Mouse (Mus musculus) neural tube, embryonic 13.5 days (tissue): ENCODE results near the gene Dlg2. TPM values are rescaled to one million over a fixed set of nuclear protein-coding genes. Genes with fewer than 3 reads are reported as not detected.

Experiments
- ATAC-seq: fragments of 200-750 bp; cut with Nextera tagmentation; 2 replicates; pipeline ENCODE4 v1.8.0; 2017; ENCODE audit warnings: low read depth, mild to moderate bottlenecking, moderate TSS enrichment, moderate library complexity
- H3K27ac ChIP-seq: fragments of 300-500 bp; sonication (generic); replicated peaks from 2 replicates; pipeline ENCODE4 v1.5.1; 2015; ENCODE audit warnings: moderate library complexity, mild to moderate bottlenecking, inconsistent platforms
- H3K27me3 ChIP-seq: fragments of 300-500 bp; sonication (generic); 2 replicates; pipeline ENCODE4 v1.6.1; 2015; ENCODE audit warnings: mild to moderate bottlenecking, inconsistent platforms
- H3K36me3 ChIP-seq: fragments of 300-500 bp; sonication (generic); 2 replicates; pipeline ENCODE4 v1.6.1; 2015; ENCODE audit warnings: mild to moderate bottlenecking, inconsistent platforms
- H3K4me1 ChIP-seq: fragments of 300-500 bp; sonication (generic); replicated peaks from 2 replicates; pipeline ENCODE4 v1.6.1; 2015; ENCODE audit warnings: inconsistent platforms
- H3K4me2 ChIP-seq: fragments of 300-500 bp; sonication (generic); 2 replicates; pipeline ENCODE4 v1.6.1; 2015; ENCODE audit warnings: inconsistent platforms, mild to moderate bottlenecking, moderate library complexity
- H3K4me3 ChIP-seq: fragments of 300-500 bp; sonication (generic); 2 replicates; pipeline ENCODE4 v1.5.1; 2015; ENCODE audit warnings: mild to moderate bottlenecking, inconsistent platforms
- H3K9ac ChIP-seq: fragments of 300-500 bp; sonication (generic); 2 replicates; pipeline ENCODE4 v1.6.1; 2015; ENCODE audit warnings: moderate library complexity, mild to moderate bottlenecking, inconsistent platforms
- H3K9me3 ChIP-seq: fragments of 300-500 bp; sonication (generic); 2 replicates; pipeline ENCODE4 v1.6.1; 2016; ENCODE audit warnings: inconsistent platforms
- WGBS: fragments of 180-500 bp; shearing (Covaris S2); methylation state at CpG from one replicate; pipeline ENCODE4 v1.1.7; 2015; 5-methylcytosine and 5-hydroxymethylcytosine counted together
- polyA plus RNA-seq: library from polyadenylated mRNA; unstranded; fragments of >200 nt; fragmentation: Nextera tagmentation; extraction: Ambion mirVana; gene quantifications from 2 replicates; pipeline ENCODE4 v1.2.1, GENCODE M21; 2015

Dlg2 gene
- polyA plus RNA-seq, 1 experiment from 2014 or later, result 13.9 TPM

DNA sequence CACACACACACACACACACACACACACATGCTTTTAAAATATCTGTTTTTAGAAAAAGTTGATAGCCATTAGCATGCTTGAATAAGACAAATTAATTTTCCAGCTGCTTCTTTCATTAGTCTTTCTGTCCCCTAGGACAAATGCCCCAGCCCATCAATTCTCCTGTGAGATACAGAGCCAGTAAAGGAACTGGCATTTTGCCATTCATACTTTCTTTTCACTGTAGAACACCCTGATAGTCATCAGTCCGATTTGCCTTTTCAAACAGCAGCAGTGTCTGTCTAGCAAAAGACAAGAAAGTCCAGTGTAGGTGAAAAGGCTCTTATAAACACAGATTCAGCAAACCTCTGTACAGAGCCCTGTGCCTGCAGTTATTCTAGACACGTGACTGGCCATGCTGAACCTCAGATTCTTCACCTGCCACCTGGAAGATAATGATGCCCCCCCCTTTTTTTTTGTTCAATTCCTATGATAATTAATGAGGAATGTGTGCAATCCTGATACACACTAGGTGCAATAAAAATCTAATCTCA lies 685.2 kb downstream of the Dlg2 start:
- Histone ChIP-seq H3K27ac (no peak overlapping the region), H3K9ac (no peak overlapping the region), H3K9me3 (no peaks in the 10 kb centered on the region), H3K4me3 (no peak overlapping the region), H3K4me2 (no peak overlapping the region), H3K4me1 (peaks cover 9% of the 10 kb centered on the region), H3K36me3 (no peaks in the 10 kb centered on the region), H3K27me3 (no peaks in the 10 kb centered on the region)
- peak; percentile 69 for ATAC-seq
- WGBS, result 27% methylated on average over 2 of the region's 2 CpGs

DNA sequence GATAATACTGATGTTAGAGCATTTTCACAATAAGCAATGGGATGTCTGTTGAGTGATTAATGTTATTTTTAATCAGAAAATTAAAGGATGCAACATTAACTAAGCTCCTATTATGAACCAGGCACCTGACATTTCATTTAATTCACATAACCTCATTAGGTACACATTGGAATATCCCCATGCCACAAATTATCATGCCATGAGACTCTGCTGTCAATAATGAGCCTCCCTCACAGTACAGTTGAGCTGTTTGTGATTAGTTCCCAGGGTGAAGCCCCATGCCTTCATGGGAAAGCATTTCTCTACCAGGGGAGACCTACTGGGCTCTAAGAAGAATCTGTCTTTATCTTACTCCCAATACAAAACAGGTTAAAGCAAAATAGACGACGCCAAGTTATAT lies 697.1 kb downstream of the Dlg2 start:
- H3K4me1 ChIP-seq, result no peaks in the 10 kb centered on the region
- 80% methylated on average over 2 of the region's 2 CpGs for WGBS
- no peaks in the 10 kb centered on the region for H3K9me3 ChIP-seq
- no peak overlapping the region for H3K4me3 ChIP-seq
- H3K27me3 ChIP-seq, result no peaks in the 10 kb centered on the region
- H3K36me3 ChIP-seq, result no peaks in the 10 kb centered on the region
- H3K27ac ChIP-seq, result no peak overlapping the region
- no peak overlapping the region for H3K4me2 ChIP-seq
- ATAC-seq, result 0 out of 2 replicates have a peak, but pooled peaks have one; percentile 53
- no peak overlapping the region for H3K9ac ChIP-seq

DNA sequence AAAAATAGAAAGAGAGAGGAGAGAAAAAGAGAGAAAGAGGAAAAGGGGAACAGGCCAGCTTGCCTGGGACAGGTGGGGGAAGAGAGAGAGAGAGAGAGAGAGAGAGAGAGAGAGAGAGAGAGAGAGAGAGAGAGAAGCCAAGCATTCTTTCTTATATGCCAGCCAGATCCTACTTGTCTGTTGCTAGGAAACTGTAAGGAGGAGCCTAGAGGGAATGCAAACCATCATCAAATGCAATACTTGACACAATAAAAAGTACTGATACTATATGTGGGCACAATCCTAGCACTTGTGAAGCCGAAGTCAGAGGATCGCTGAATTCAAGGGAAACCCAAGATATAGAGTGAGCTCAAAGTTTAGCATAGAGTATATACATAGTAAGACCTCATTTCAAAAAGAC lies 711.7 kb downstream of the Dlg2 start:
- Histone ChIP-seq H3K9me3 (no peaks in the 10 kb centered on the region), H3K27me3 (no peaks in the 10 kb centered on the region), H3K4me1 (no peaks in the 10 kb centered on the region), H3K27ac (no peak overlapping the region), H3K4me3 (no peak overlapping the region), H3K4me2 (no peak overlapping the region), H3K9ac (no peak overlapping the region), H3K36me3 (no peaks in the 10 kb centered on the region)
- WGBS, result 93% methylated on average over 2 of the region's 2 CpGs
- no peak for ATAC-seq

DNA sequence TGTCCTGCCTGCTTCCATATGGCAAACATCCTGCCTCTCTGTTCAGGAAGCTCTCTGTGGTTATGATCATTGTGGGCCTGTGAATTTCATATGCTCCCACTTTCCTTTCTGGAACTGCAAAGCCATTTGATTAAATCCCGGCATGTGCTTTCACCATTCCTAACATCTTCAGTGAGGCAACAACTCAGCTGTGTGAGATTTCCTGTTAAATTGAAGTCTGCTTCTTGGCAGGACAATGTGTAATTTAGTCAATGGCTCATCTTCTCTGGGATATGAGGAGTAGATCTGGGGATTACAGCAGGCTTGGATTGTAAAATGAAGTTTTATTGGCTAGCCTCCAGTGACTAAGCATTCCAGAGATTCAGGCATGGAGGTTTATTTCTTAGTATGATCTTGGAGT lies 722.9 kb downstream of the Dlg2 start:
- Histone ChIP-seq H3K9ac (no peak overlapping the region), H3K4me3 (no peak overlapping the region), H3K27me3 (no peaks in the 10 kb centered on the region), H3K9me3 (no peaks in the 10 kb centered on the region), H3K36me3 (no peaks in the 10 kb centered on the region), H3K4me1 (no peaks in the 10 kb centered on the region; the same call in 1 of the 2 replicates), H3K4me2 (no peak overlapping the region), H3K27ac (no peak overlapping the region)
- ATAC-seq, result no peak
- WGBS, result 89% methylated on average over 1 of the region's 1 CpGs

DNA sequence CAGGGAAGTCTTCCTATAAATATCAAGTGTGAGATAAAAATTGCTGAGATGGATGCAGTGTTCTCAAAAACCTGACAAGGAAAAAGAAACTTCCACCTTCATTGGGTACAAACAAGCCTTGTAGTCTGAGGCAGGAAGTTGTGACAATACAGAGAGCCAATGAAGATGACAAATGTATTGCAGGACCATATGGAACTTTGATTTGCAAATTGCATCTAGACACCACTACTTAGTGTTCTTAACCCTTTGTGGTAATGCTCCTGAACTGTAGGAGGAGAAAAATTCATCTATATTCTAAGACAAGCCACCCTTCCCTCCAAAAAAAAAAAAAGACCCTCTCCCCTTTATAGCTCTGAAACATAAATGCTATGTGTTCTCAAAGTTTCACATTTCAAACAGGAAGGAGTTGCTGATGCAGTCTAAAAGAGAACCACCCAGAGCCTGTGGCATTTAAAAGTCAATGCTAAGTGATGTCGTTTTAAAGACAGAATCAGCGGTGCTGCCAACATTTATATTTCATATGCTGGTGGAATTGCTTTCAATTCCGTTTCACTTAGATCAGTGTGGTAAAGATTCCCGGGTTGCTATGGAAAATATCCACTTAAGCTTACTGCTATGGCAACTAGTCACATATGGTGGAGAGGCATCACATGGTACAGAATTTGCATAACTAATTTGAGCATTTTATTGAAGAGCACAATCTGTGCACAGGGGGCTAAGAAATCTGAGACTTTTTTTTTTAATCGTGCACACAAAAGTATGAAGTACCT lies 731.8 kb downstream of the Dlg2 start:
- Histone ChIP-seq H3K4me1 (peaks cover 8% of the 10 kb centered on the region; the same call in 1 of the 2 replicates), H3K4me2 (no peak overlapping the region), H3K4me3 (no peak overlapping the region), H3K27me3 (no peaks in the 10 kb centered on the region), H3K36me3 (no peaks in the 10 kb centered on the region), H3K9me3 (no peaks in the 10 kb centered on the region), H3K9ac (no peak overlapping the region), H3K27ac (no peak overlapping the region)
- ATAC-seq, result peak; percentile 76
- 54% methylated on average over 5 of the region's 5 CpGs for WGBS

DNA sequence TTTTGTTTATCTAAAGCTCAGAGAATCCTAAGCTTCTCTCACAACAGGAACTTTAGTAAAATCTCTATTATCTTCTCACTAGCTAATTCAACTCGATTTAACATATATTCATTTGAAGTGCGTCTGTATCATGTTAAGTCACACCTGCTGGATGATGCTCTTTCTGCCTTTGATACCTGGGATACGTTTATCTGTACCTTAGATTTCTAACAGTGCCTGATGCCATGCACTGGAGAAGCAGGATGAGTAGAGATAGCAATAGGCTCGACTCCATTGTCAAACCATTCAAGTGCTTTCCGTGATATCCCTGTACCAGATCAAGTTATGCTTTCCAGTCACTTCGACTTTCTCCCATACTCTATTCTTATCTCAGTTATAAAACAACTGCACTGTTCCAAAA lies 732.5 kb downstream of the Dlg2 start:
- no peaks in the 10 kb centered on the region for H3K9me3 ChIP-seq
- H3K4me2 ChIP-seq, result no peak overlapping the region
- H3K27me3 ChIP-seq, result no peaks in the 10 kb centered on the region
- H3K4me1 ChIP-seq, result peaks cover 8% of the 10 kb centered on the region; the same call in 1 of the 2 replicates
- no peak overlapping the region for H3K4me3 ChIP-seq
- no peak overlapping the region for H3K9ac ChIP-seq
- no peaks in the 10 kb centered on the region for H3K36me3 ChIP-seq
- ATAC-seq, result no peak
- H3K27ac ChIP-seq, result no peak overlapping the region
- WGBS, result 77% methylated on average over 6 of the region's 6 CpGs

DNA sequence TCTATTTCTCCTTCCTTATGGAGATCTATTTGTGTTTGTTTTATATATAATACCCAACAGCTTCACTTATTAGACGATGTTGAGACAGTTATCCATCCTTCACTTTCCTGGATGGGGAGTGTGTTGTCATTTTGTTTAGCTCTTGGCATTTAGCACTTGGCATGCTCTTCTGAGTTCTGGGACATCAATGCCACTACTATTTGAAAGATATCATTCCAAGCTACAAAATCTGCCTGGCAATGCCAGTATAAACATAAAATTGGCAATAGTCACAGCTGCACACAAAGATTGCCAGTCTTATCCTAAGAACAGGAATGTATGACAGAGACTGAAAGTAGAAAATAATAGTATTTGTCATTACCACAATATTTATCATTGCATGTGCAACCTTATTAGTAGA lies 735.8 kb downstream of the Dlg2 start:
- Histone ChIP-seq H3K9ac (no peak overlapping the region), H3K4me1 (peaks cover 8% of the 10 kb centered on the region; the same call in 1 of the 2 replicates), H3K27me3 (no peaks in the 10 kb centered on the region), H3K27ac (no peak overlapping the region), H3K9me3 (no peaks in the 10 kb centered on the region), H3K36me3 (no peaks in the 10 kb centered on the region), H3K4me3 (no peak overlapping the region), H3K4me2 (no peak overlapping the region)
- WGBS, result 97% methylated on average over 1 of the region's 1 CpGs
- ATAC-seq, result no peak

DNA sequence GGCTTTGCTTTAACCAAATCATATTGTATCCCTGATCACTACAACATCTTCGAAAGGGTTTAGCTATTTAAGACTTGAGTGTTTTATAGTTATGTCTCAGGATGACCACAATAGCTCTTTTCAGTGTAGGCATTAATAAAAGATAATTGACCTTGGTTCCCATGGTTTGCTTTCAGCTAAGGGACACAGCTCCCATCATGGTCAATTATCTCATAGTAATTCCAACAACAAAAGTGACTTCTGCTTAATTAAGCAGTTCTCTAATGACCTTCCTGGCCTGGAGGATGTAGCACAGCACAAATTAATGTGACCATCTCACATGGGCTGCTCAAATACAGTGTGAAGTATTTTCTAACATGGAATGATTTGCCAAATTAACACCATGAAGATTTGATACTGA lies 738.4 kb downstream of the Dlg2 start:
- Histone ChIP-seq H3K4me3 (no peak overlapping the region), H3K27ac (no peak overlapping the region), H3K4me2 (no peak overlapping the region), H3K9ac (no peak overlapping the region), H3K4me1 (no peaks in the 10 kb centered on the region), H3K9me3 (no peaks in the 10 kb centered on the region), H3K27me3 (no peaks in the 10 kb centered on the region), H3K36me3 (no peaks in the 10 kb centered on the region)
- 12% methylated on average over 1 of the region's 1 CpGs for WGBS
- 0 out of 2 replicates have a peak, but pooled peaks have one; percentile 32 for ATAC-seq

DNA sequence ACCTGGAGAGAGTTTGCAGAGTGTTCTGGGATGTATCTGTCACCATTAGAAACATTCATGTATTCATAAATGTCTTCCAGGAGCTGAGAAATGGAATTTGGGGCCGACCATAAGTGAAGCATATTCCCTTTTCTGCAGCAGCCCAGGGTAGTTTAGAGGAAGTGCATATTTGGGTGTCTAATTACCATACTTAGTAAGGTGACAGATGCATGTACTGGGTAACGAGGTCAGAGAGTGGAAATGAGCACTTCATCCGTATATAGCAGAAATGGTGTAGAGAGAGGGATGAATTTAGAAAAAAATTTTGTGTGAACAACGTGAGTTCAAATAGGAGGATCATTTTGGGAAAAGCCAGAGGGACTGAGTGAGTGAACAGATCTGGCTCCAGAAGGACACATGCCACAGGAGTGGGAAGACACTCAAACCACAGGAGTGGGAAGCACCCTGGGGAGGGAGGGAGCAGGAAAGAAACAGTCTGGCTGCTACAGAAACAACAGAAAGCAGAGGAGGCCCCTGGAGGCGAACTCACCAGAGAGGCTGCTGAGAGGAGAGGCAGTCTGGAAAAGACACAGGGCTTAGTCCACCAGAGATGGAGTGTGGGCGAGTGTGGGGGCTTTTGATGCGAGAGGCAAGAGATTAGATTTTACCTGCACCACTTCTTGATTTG lies 742.0 kb downstream of the Dlg2 start:
- Histone ChIP-seq H3K27ac (no peak overlapping the region), H3K9ac (no peak overlapping the region), H3K4me2 (no peak overlapping the region), H3K4me3 (no peak overlapping the region), H3K36me3 (no peaks in the 10 kb centered on the region), H3K27me3 (no peaks in the 10 kb centered on the region), H3K9me3 (no peaks in the 10 kb centered on the region), H3K4me1 (no peaks in the 10 kb centered on the region)
- no peak for ATAC-seq
- WGBS, result 65% methylated on average over 7 of the region's 7 CpGs

DNA sequence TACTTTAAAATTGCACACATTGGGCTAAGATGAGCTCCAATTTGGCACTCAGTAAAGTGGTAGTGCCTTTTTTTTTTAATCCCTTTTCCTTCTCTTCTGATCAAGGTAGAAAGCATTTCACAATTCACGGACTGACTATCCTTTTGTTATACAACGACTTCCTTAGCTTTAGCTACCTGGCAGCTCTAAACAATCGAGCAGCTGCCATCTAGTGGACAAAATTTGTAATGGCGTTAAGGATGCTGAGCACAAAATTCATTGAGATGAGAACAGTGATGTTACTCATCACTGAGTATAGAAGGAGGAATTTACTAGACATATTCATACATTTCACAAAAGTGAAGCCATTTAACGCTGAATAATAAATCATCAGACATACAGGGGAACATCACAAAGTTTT lies 750.0 kb downstream of the Dlg2 start:
- Histone ChIP-seq H3K4me3 (no peak overlapping the region), H3K36me3 (no peaks in the 10 kb centered on the region), H3K9ac (no peak overlapping the region), H3K27me3 (no peaks in the 10 kb centered on the region), H3K4me1 (no peaks in the 10 kb centered on the region), H3K27ac (no peak overlapping the region), H3K9me3 (no peaks in the 10 kb centered on the region), H3K4me2 (no peak overlapping the region)
- peak; percentile 40; the same call in 1 of the 2 replicates for ATAC-seq
- under 1% methylated on average over 5 of the region's 5 CpGs for WGBS

DNA sequence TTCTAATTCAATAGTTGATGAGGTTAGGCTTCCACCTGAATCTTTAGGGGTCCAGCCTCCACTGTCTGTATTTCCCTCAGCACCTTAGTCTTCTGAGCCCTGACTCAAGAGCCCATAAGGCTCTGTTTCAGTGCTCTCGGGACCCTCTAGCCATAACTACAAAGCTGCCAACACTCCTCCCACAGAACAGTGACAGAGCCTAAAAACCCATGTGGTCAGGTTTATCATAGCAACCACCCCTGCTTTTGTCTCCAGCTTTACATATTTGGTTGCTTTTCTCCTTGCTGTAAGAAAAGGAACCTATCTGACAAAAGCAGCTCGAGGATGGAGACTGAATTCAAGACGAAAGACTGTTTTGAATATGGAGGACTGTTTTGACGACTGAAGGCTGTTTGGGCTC lies 765.2 kb downstream of the Dlg2 start:
- no peak for ATAC-seq
- WGBS, result 82% methylated on average over 4 of the region's 4 CpGs

DNA sequence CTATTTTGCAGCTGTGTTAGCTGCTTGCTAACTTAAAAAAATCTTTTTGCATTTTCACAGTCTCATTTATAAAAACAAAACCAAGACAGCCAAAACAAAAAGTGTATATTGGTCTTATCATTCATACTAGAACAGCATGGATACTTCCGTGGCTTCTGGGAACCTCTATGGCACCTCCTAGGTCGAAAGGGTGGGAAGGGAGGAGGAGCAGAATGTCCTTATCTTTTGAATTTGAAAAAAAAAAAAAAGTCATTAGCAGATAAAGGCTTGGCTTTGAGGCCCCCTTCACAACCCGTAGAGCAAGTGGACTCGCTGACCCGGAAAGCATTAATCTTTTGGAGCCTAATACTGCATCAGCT lies 785.2 kb downstream of the Dlg2 start:
- H3K27ac ChIP-seq, result no peak overlapping the region
- H3K4me3 ChIP-seq, result peak overlapping the region; percentile 56
- H3K36me3 ChIP-seq, result no peaks in the 10 kb centered on the region
- no peaks in the 10 kb centered on the region for H3K9me3 ChIP-seq
- peak overlapping the region; percentile 70 for H3K9ac ChIP-seq
- ATAC-seq, result no peak
- peaks cover 14% of the 10 kb centered on the region for H3K4me1 ChIP-seq
- 0% methylated on average over 5 of the region's 5 CpGs for WGBS
- H3K4me2 ChIP-seq, result peak overlapping the region; percentile 83
- H3K27me3 ChIP-seq, result peaks cover 3% of the 10 kb centered on the region; the same call in 1 of the 2 replicates

More for the DNA sequence above, 765.2 kb downstream of the Dlg2 start:
- no peak overlapping the region for H3K4me3 ChIP-seq
- H3K4me2 ChIP-seq, result no peak overlapping the region
- no peaks in the 10 kb centered on the region for H3K27me3 ChIP-seq
- no peak overlapping the region for H3K27ac ChIP-seq
- no peaks in the 10 kb centered on the region for H3K4me1 ChIP-seq
- no peaks in the 10 kb centered on the region for H3K9me3 ChIP-seq
- no peak overlapping the region for H3K9ac ChIP-seq
- no peaks in the 10 kb centered on the region for H3K36me3 ChIP-seq
